Mouse (Mus musculus) activated CD4-positive, CD25-positive, alpha-beta regulatory T cell, adult 4 months (primary cell): ENCODE data around the gene Csrnp1. TPM values are rescaled to one million over a fixed set of nuclear protein-coding genes. Genes with fewer than 3 reads are reported as not detected.

Experiments used
- ATAC-seq: one replicate; pipeline ENCODE4 v1.8.0; 2017
- polyA plus RNA-seq, 2 experiments: library from polyadenylated mRNA; unstranded; fragments of 100-300 nt; shearing (Covaris generic); gene quantifications; one replicate each; pipeline ENCODE4 v1.2.1; 2017

Csrnp1 gene
- polyA plus RNA-seq, 2 experiments from 2014 or later: 29.0 to 41.9 TPM

- ATAC-seq: no peak
Observed at GRCm38 (mm10) chr9:119976704-119977556, 7.5 kb downstream of the Csrnp1 start.

DNA sequence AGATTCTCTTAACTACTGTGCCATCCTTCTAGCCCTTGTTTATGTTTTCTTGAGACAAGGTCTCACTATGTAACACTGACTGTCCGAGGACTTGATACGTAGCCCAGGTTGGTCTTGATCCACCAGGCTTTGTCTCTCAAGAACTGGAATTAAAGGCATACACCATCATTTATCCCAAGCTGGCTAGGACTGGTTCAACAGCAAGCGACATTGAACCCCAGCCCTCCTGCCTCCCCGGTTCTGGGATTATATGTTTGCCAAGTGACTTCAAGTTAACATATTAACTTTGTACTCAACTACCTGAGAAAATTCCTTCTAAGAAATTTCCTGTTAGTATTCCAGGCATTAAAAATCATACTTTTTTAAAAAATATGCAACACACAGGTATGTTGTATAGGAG, 9.2 kb downstream of the Csrnp1 start:
- no peak for ATAC-seq

DNA sequence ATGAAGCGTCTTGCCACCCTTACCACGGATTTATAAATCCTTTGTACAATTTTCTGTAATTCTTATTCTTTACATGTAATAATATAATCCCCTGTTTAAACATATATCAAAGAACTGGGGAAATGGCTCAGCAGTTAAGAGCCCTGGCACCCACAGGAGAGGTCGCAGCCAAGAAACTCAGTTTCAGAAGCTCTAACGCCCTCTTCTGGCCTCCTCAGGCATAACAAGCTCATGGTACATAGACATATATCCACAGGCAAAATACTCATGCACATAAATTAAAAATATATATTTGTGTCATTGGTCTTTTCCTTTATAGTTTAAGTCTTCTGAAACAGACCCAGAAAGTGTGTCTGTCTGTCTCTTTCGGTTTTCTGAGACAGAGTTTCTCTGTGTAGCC, 9.8 kb downstream of the Csrnp1 start:
- no peak for ATAC-seq

DNA sequence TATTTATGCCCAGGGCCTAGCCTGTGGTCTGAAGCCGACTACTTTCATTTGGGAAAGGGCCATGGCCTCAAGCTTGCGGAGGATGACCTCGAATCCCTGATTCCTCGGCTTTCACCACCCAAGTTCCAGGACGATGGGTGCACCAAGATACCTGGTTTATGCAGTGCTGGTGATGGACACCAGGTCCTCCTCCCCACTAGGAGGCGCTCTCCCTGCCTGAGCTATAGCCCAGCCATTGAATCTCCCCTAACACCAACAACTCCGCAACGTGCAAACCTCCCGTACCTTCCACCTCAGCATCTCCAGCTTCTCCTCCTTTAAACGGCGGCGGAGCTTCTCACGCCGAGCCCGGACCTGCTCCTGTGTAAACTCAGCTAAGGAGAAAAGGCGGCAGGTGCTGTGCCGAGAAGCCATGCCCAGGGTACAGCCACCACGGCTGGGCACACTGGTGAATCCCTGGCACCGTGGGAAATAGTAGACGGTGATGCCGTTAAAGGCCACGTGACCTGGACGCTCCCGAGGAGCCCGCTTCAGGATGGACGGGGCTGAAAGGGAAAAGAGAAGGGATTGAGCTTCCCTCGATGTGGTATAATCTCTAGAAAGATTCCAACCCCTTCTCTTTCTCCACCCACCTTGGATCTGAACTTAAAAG, 10.5 kb downstream of the Csrnp1 start:
- no peak for ATAC-seq

GRCm38 (mm10) chr9:119973281-119973680, 11.2 kb downstream of the Csrnp1 start:
- no peak for ATAC-seq

DNA sequence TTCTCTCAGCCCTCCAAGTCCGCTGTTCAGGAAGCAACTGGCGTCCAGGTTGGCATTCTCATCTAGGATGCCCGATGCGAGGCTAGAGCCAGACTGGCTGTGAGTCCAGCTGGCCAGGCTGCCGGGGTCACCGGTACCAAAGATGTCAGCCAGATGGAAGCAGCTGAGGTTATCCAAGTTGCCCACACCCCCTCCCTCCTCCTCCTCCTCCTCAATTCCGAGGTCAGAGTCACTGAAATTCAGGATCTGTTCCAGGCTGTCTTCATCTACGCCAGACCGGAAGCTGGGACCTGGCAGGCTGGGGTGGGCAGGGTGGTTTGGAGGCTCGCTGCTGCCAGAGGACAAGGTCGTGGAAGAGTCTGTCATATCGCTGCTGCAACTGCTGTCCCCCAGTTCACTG, 11.9 kb downstream of the Csrnp1 start:
- ATAC-seq: no peak

GRCm38 (mm10) chr9:119972166-119972565, 12.3 kb downstream of the Csrnp1 start:
- ATAC-seq: no peak

GRCm38 (mm10) chr9:119970763-119971656, 13.4 kb downstream of the Csrnp1 start:
- ATAC-seq: no peak

GRCm38 (mm10) chr9:119970221-119970620, 14.2 kb downstream of the Csrnp1 start:
- peak; percentile 19 for ATAC-seq

GRCm38 (mm10) chr9:119969811-119970210, 14.6 kb downstream of the Csrnp1 start:
- ATAC-seq: no peak

DNA sequence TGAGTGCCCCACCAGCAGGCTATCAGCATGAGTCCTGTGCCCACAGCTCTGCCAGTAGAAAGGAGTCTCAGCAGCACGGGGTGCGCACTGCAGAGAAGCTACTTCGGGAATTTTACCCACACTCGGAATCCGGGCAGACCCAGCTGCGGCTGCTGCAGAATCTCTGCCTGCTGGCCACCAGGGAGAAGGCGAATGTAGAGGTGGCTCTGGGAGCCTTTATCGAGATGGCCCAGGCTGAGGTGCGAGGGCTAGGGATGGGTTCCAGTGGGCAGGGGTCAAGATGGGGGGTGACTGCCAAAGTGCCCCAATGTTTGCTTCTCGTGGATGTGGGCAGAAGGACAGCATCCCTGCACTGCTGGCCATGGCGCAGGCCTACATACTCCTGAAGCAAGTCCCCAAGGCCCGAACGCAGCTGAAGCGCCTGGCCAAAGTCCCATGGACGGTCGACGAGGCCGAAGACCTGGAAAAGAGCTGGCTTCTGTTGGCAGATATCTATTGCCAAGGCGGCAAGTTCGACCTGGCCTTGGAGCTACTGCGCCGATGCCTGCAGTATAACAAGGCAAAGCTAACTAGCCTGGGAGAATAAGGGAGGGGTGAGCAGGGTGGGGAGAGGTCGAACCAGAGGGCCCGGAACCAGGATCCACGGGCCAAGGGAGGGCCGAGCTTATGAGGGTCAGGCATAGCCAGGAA, 18.1 kb downstream of the Csrnp1 start:
- ATAC-seq: no peak

DNA sequence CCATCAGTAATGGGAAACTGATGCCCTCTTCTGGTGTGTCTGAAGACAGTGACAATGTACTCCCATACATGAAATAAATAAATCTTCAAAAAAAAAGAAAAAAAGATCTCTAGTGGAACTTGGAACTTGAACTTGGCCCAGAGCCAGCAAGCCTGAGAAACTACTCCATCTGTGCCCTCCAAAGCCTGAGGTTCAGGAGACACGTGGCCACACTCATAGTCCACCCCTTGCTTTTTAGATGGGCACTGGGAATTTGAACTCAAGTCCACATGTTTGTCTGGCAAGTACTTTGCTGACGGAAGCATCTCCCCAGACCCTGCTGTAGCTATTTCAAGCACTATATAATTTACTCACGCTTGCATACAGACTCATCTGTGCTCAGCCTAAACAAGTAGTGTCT, 19.3 kb downstream of the Csrnp1 start:
- no peak for ATAC-seq

- no peak for ATAC-seq
Observed at GRCm38 (mm10) chr9:119964206-119964605, 20.3 kb downstream of the Csrnp1 start.

DNA sequence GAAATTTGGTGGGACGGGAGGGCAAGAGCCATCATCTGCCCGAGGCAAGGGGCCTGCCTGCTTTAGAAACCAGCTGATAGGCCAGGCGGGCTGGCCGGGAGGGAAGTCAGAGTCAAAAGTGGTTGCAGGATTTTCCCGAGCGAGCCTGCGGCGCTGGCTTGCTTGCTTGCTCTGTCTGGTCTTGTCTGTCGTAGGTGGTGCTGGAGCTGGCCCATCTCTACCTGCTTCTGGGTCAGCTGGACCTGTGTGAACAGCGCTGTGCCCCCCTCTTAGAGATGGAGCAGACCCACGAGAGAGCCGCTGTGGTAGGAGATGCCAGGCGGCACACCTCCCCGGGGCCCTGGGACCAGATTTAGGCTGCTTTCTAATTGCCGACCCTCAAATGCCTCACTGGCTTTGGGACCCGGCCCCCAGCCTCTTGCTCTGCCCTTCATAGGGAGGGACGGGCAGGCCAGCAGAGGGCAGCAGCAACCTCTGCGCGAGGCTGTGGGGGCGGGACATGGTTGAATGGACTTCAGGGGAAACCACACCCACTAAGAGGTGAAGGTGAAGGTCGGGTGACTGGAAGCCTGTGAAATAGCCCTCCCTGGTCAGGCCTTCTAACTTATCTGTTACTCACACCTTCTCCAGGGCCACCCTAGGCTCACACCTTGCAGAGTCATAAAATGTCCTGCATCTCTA, 21.3 kb downstream of the Csrnp1 start:
- ATAC-seq: peak; percentile 84

- ATAC-seq: no peak
Observed at GRCm38 (mm10) chr9:119962216-119962615, 22.2 kb downstream of the Csrnp1 start.

DNA sequence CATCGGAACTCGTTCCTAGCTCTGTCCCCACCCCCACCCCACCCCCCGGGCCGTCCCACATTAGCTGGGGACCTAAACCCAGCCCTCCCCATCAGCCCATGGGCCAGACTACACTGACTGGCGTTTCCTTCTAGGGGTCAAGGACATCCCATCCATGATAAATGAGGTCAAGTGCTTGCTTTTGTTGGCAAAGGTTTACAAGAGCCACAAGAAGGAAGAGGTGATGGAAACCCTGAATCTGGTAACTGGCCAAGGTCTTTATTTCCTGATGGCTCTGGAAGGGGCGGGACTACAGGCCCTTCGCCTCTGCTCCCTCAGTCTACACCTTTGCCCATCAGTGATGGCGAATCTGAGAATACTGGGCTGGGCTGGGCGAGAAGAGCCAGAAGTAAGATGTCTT, 25.6 kb downstream of the Csrnp1 start:
- ATAC-seq: no peak

DNA sequence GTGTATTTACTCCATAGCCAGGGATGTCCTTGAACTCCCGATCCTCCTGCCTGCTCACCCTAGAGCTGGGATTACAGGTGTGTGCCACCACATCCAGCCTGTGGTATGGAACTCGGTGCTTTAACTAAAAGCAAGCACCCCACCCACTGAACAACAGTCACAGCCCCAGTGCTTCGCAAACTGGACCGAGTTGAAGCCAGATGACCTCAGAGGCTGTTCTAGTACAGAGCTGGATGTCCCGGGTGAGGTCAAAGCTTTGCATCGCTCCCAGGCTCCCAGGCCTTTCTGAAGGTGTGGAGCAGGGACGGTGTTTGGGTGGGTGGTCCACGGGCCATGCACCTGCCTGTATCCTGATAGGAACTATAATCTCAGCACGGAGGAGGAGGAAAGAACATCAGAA, 33.1 kb downstream of the Csrnp1 start:
- ATAC-seq: no peak

DNA sequence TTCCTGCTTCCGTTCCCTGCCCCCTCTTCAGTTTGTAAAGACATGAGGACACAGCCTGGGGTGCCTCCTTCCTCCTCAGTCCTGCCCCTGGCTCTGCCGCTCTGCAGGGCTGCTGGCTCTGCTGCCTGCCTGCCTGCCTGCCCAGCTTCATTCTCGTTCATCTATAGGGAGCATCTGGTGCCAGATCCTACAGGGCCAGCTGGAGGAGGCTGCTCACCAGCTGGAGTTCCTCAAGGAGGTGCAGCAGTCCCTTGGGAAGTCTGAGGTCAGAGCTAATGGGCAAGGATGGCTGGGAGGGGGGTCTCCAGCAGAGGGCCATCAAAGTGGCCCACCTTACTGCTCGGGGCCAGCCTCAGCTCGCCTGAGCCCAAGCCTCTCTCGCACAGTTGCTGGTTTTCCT, 34.0 kb downstream of the Csrnp1 start:
- no peak for ATAC-seq

GRCm38 (mm10) chr9:119948804-119949203, 35.7 kb downstream of the Csrnp1 start:
- no peak for ATAC-seq

DNA sequence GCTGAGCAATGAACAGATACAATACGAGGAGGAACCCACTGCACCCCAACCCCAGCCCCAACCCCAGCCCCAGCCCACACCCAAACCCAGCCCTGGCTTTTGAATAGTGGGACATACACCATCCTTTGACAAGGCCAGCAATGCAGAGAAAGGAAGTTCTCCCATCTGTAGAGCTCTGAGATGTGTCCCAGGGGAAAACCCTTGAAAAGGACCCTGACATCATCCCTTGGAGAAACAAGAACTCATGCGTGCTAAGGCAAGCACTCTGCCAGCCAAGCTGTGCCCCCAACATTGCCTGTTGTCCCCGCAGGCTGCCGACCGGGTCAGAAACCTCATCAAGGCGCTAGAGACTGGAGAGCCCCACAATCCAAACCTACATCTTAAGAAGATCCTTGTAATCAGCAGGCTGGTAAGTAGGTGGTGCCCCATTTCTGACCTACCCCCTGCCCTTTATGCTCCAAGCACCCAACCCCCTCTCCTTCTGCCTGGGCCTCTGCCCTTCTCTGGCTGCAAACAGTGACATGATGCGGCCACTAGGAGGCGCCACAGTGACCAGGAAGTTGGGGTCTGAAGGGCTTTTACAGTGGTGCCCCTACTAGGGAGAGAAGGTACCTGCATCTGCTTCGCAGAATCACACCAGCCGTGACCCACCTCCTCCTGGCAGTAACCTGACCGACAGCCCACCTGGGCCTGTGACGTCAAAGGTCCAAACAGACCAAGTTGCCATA, 39.1 kb downstream of the Csrnp1 start:
- ATAC-seq: no peak

GRCm38 (mm10) chr9:119943326-119943725, 41.1 kb downstream of the Csrnp1 start:
- no peak for ATAC-seq
